Mouse (Mus musculus) adipose tissue, adult 10 weeks (tissue): ENCODE measurements around the gene Olfr902. TPM values are rescaled to one million over a fixed set of nuclear protein-coding genes. Genes with fewer than 3 reads are reported as not detected.

Source experiments
- polyA plus RNA-seq: library from polyadenylated mRNA; stranded (reverse); fragments of 350-450 nt; fragmentation: Illumina TruSeq; extraction: RNeasy Lipid Tissue Mini Kit (QIAGEN cat#74804); gene quantifications from one replicate; pipeline ENCODE4 v1.2.3, GENCODE M21; 2014; ENCODE audit warnings: low read depth, low replicate concordance

Gene Olfr902
- not detected for polyA plus RNA-seq

DNA sequence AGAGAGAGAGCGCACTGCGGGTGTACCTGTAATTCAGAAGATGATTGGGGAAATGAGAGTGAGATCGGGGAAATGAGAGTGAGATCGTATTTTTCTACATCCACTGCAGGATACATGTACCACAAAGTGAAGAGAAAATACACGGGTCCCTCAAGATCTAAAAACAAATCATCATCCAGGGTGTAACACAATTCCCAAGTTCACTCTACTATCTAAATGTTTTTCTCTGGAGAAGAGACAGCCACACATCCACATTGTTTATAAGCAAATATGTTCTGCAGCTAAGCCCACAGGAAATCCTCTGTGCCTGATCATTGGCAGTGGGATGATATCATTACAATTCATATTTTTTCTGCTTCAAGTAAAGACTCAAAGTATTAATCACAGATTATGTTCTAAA, at the start of gene Olfr902:
Gene Olfr902 (plus strand): TSS at position 301 of the 400 bp plus-strand sequence.

DNA sequence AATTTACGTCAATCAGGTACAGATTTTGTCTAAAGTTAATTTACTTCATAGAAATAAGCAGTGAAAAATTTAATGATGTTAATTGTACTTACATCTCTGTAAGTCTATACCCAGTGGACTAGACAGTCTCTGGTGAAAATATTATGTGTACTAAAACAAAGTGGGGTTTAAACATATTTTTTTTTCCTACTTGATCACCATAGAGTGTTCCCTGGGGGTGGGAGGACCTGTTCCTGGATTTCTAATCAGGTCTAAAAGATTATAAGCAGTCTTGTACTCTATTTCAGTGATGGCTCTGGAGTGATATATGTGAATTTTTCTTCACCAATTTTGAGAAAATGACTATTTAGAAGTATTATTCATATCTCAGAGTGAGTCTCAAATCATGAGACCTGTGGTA, 46.1 kb upstream of the Olfr902 start, which contains the start of gene Olfr147:
Gene Olfr147 (plus strand): TSS at position 301 of the 400 bp plus-strand sequence.

GRCm38 (mm10) chr9:38429155-38429554, 18.3 kb upstream of the Olfr902 start, which contains the start of gene Olfr901:
Gene Olfr901, plus strand, starts transcription at chr9:38429455.

DNA sequence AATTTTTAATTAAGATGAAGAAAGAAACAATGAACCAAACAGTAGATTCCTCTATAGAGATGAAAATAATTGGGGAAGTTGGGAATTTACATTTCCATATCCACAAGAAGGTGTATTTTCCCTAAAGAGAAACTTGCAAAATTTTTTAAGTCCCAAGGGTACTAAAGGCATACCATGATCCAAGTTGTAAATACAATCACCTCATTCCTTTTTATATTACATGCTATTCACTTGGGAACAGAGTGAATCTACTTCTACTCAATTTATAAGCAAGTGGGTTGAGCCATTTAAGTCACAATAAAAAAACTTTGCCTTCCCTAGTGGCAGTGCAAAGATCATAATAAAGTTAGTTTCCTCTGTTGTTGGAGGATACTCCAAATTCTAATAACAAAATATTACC, 15.4 kb downstream of the Olfr902 start, which contains the start of gene Olfr904:
Gene Olfr904 (plus strand): TSS at position 301 of the 400 bp plus-strand sequence.

DNA sequence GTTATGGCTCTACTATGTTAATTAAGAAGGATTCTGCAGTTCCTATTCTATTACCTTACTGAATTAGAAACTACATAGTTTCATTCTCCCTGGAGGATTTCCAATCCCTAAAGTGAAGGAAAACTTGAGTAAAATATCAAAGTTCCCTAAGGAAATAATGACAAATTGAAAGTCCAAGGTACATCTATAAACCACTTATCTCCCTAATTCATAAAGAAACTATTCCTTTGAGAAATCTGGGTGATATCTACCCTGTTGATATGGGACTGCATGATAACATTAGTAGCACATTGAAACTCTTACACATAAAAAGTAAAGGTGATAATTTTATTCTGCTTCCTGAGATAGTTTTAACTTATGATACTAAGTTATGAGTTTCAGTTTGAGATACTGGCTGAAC, 23.4 kb downstream of the Olfr902 start, which contains the start of gene Olfr905:
Gene Olfr905 (plus strand): TSS at position 301 of the 400 bp plus-strand sequence.

GRCm38 (mm10) chr9:38486785-38487184, 39.3 kb downstream of the Olfr902 start, which contains the start of gene Olfr906:
Gene Olfr906, plus strand, starts transcription at chr9:38487085.

DNA sequence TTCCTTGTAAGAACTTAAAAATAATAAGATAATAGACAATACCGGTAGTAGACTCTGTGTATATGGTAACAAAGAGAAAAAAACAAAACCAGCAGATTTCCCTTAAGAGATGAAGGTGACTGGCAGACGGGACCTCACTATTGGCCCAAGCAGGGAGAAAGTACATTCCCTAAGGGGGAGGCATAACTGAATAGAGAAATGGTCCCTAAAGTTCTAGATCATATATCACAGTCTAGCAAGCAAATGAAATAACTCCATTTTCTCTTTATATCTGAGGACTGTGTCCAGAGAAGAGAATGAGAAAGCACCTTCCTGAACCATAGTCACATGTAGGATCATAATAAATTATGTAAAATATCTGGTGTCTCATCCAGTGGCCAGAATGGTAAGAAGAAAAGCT, 48.0 kb downstream of the Olfr902 start, which contains the start of gene Olfr907:
Gene Olfr907 (plus strand): TSS at position 301 of the 400 bp plus-strand sequence.

Other genes with a start within 250 kb of the Olfr902 start
- gene Olfr893, start 239.3 kb upstream of the Olfr902 start, polyA plus RNA-seq: not detected
- gene Olfr894, start 229.6 kb upstream of the Olfr902 start, polyA plus RNA-seq: not detected
- not detected for gene Olfr143, start 194.9 kb upstream of the Olfr902 start, polyA plus RNA-seq
- gene Olfr895, start 179.8 kb upstream of the Olfr902 start, polyA plus RNA-seq: not detected
- gene Olfr896-ps1, start 156.5 kb upstream of the Olfr902 start, polyA plus RNA-seq: not detected
- not detected for gene Olfr25, start 118.6 kb upstream of the Olfr902 start, polyA plus RNA-seq
- not detected for gene Olfr898, start 99.2 kb upstream of the Olfr902 start, polyA plus RNA-seq
- not detected for gene Olfr250, start 80.8 kb upstream of the Olfr902 start, polyA plus RNA-seq
- gene Olfr251, start 70.6 kb upstream of the Olfr902 start, polyA plus RNA-seq: not detected
- not detected for gene Olfr147, start 46.0 kb upstream of the Olfr902 start, polyA plus RNA-seq
- gene Olfr901, start 18.2 kb upstream of the Olfr902 start, polyA plus RNA-seq: not detected
- gene Olfr904, start 15.5 kb downstream of the Olfr902 start, polyA plus RNA-seq: not detected
- gene Olfr905, start 23.5 kb downstream of the Olfr902 start, polyA plus RNA-seq: not detected
- not detected for gene Olfr906, start 39.4 kb downstream of the Olfr902 start, polyA plus RNA-seq
- not detected for gene Olfr907, start 48.1 kb downstream of the Olfr902 start, polyA plus RNA-seq
- not detected for gene Olfr911-ps1, start 73.9 kb downstream of the Olfr902 start, polyA plus RNA-seq
- gene Olfr910, start 90.2 kb downstream of the Olfr902 start, polyA plus RNA-seq: not detected
- gene Olfr912, start 132.5 kb downstream of the Olfr902 start, polyA plus RNA-seq: not detected
- not detected for gene Olfr913, start 145.1 kb downstream of the Olfr902 start, polyA plus RNA-seq
- not detected for gene Olfr914, start 157.4 kb downstream of the Olfr902 start, polyA plus RNA-seq
- gene Olfr916, start 212.2 kb downstream of the Olfr902 start, polyA plus RNA-seq: not detected
- gene Olfr917, start 218.2 kb downstream of the Olfr902 start, polyA plus RNA-seq: not detected
- gene Olfr918, start 226.9 kb downstream of the Olfr902 start, polyA plus RNA-seq: not detected